Mouse (Mus musculus) myocyte (in vitro differentiated cells): ENCODE results near the gene Samd8. TPM values are rescaled to one million over a fixed set of nuclear protein-coding genes. Genes with fewer than 3 reads are reported as not detected.

Source experiments
- H3K27me3 ChIP-seq: one replicate; pipeline ENCODE4 v1.6.1; 2011; ENCODE audit not compliant: control insufficient read depth, insufficient read depth, insufficient read length
- H3K36me3 ChIP-seq: one replicate; pipeline ENCODE4 v1.6.1; 2011; ENCODE audit not compliant: control insufficient read depth, insufficient read depth
- H3K4me2 ChIP-seq: one replicate; pipeline ENCODE4 v1.6.1; 2011; ENCODE audit warnings: low read depth, control low read depth
- H3K4me3 ChIP-seq: one replicate; pipeline ENCODE4 v1.5.1; 2011; ENCODE audit warnings: mild to moderate bottlenecking, control low read depth, moderate library complexity
- H3K79me2 ChIP-seq: one replicate; pipeline ENCODE4 v1.6.1; 2011; ENCODE audit not compliant: control insufficient read depth, insufficient read depth
- H3ac ChIP-seq: one replicate; pipeline ENCODE4 v1.6.1; 2011; ENCODE audit not compliant: control insufficient read depth, insufficient read length
- CEBPB ChIP-seq: IDR thresholded peaks from 2 replicates; pipeline ENCODE4 v1.6.1; 2011; ENCODE audit warnings: mild to moderate bottlenecking, moderate library complexity; ENCODE audit not compliant: poor library complexity, insufficient read depth, severe bottlenecking
- E2F4 ChIP-seq: IDR thresholded peaks from one replicate; pipeline ENCODE4 v1.6.1; 2011; ENCODE audit warnings: mild to moderate bottlenecking, control low read depth, moderate library complexity; ENCODE audit not compliant: insufficient read depth
- MAX ChIP-seq: IDR thresholded peaks from one replicate; pipeline ENCODE4 v1.6.1; 2011; ENCODE audit warnings: low read depth, mild to moderate bottlenecking, control low read depth
- MYOD1 ChIP-seq, 3 experiments: IDR thresholded peaks; one replicate each; pipeline ENCODE4 v1.6.1; 2011; ENCODE audit warnings: control low read depth in 2 of 3, low read depth in 2 of 3, mild to moderate bottlenecking in 2 of 3, moderate library complexity in 1 of 3; ENCODE audit not compliant: insufficient read length in 2 of 3, control insufficient read depth in 1 of 3
- MYOG ChIP-seq, 3 experiments: IDR thresholded peaks; one replicate each; pipeline ENCODE4 v1.6.1; 2011; ENCODE audit warnings: control low read depth in 2 of 3, low read depth in 2 of 3, mild to moderate bottlenecking in 2 of 3; ENCODE audit not compliant: insufficient read length in 2 of 3, control insufficient read depth in 1 of 3, insufficient read depth in 1 of 3
- POLR2A ChIP-seq: IDR thresholded peaks from one replicate; pipeline ENCODE4 v1.6.1; 2011; ENCODE audit warnings: low read depth, mild to moderate bottlenecking, control low read depth, moderate library complexity; ENCODE audit not compliant: insufficient read length
- POLR2AphosphoS2 ChIP-seq: IDR thresholded peaks from one replicate; pipeline ENCODE4 v1.6.1; 2011; ENCODE audit warnings: low read depth, control low read depth; ENCODE audit not compliant: insufficient read length
- REST ChIP-seq: IDR thresholded peaks from one replicate; pipeline ENCODE4 v1.6.1; 2011; ENCODE audit warnings: mild to moderate bottlenecking, control low read depth, moderate library complexity; ENCODE audit not compliant: insufficient read depth, insufficient read length
- SRF ChIP-seq: IDR thresholded peaks from one replicate; pipeline ENCODE4 v1.6.1; 2011; ENCODE audit warnings: low read depth; ENCODE audit not compliant: control insufficient read depth, insufficient read length
- TCF12 ChIP-seq: IDR thresholded peaks from one replicate; pipeline ENCODE4 v1.6.1; 2011; ENCODE audit warnings: mild to moderate bottlenecking, control low read depth; ENCODE audit not compliant: poor library complexity, insufficient read depth, severe bottlenecking
- TCF3 ChIP-seq: IDR thresholded peaks from one replicate; pipeline ENCODE4 v1.6.1; 2011; ENCODE audit warnings: low read depth, control low read depth; ENCODE audit not compliant: insufficient read length
- USF1 ChIP-seq: IDR thresholded peaks from one replicate; pipeline ENCODE4 v1.6.1; 2011; ENCODE audit warnings: low read depth, mild to moderate bottlenecking, control low read depth, moderate library complexity
- polyA plus RNA-seq: library from polyadenylated mRNA; unstranded; fragments of >200 nt; fragmentation: generic; extraction: Trizol; gene quantifications from one replicate; pipeline ENCODE4 v1.2.1, GENCODE M21; 2012; ENCODE audit warnings: missing spikeins

Samd8 gene
- polyA plus RNA-seq, 1 experiment = 27.8 TPM

DNA sequence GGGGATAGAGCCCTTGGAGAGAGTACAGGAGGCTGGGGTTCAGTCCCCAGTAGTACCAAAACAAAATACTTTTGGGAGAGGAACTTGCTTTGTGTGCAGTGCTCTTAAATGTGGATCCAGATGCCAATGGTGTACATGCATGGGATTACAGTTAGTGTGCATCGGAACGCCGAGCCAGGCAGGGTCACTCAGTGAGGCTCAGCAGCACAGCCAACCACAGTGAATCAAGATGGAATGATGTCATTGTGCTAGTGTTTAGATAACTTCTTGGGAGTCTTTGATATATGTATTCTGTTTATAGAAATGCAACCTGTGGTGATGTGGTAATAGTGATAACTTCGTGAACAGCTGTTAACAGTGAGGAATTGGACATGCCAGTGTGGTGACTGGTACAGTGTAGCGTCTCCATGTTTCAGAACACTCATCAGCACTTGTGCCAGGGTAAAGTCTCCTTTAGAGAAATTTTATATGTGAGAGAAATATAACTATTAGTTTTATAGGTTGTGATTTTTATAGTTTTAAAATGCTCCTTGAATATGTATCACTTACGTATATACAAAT, 16.1 kb downstream of the Samd8 start:
- H3ac ChIP-seq = no peak overlapping the region
- no peak overlapping the region for H3K4me3 ChIP-seq
- H3K27me3 ChIP-seq = no peaks in the 10 kb centered on the region
- TF ChIP-seq CEBPB = 0 out of 2 replicates have a peak, but pooled peaks have one; percentile 40
- TF ChIP-seq POLR2AphosphoS2 = no peak
- no peak for TF ChIP-seq E2F4
- peak in 2 of 3 experiments; percentile 60 to 80 for TF ChIP-seq MYOD1 (IDR thresholded peaks at IDR 0.05; ENCODE audit: control insufficient read depth in 1 of 3, insufficient read length in 2 of 3, low read depth in 2 of 3)
- TF ChIP-seq TCF12 = no peak
- no peak for TF ChIP-seq TCF3
- peak overlapping the region; percentile 76 for H3K4me2 ChIP-seq
- no peaks in the 10 kb centered on the region for H3K36me3 ChIP-seq
- H3K79me2 ChIP-seq = peaks cover 92% of the 10 kb centered on the region

DNA sequence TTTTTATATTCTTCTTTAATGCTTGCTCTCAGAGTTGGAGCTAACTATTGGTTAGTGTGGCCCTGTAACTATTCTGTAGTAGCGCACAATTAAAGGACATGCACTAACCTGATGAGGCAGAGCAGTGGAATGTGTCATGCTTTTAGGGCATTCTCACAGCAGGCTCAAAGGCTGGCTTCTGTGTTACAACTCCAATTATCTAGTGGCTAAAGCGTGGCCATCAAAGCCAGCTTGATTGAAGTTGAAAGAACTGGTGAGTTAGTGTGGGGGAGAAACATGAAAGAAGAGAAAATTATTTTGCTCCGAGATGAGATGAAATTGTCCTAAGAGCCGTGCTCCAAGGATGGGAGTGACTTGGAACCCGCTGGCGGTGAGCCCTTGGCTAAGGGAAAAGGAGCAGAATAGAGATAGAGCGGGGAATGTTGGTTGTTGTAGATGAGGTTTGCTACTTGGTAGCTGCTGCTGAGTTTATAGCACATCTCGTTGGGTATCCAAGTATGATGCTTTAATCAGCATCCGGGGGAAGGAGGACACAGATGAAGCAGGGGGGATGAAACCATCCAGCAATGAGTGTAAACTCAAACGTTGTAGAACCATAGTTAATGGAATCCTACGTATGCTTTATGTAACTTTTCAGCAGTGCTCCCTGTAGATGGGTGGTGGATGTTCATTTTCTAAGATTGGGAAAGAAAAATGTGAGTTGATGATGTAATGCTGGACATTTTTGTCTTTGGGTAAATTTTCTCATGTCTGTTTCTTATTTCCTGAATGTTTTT, 22.4 kb downstream of the Samd8 start:
- TF ChIP-seq REST (no peak), MYOG (IDR thresholded peaks at IDR 0.05; ENCODE audit: control insufficient read depth in 1 of 3, insufficient read depth in 1 of 3, insufficient read length in 2 of 3, low read depth in 2 of 3) (no peak), MYOD1 (IDR thresholded peaks at IDR 0.05; ENCODE audit: control insufficient read depth in 1 of 3, insufficient read length in 2 of 3, low read depth in 2 of 3) (no peak), SRF (no peak)
- Histone ChIP-seq H3ac (no peak overlapping the region), H3K27me3 (no peaks in the 10 kb centered on the region), H3K36me3 (peaks cover 20% of the 10 kb centered on the region), H3K4me3 (no peak overlapping the region), H3K79me2 (peaks cover 84% of the 10 kb centered on the region), H3K4me2 (no peak overlapping the region)

DNA sequence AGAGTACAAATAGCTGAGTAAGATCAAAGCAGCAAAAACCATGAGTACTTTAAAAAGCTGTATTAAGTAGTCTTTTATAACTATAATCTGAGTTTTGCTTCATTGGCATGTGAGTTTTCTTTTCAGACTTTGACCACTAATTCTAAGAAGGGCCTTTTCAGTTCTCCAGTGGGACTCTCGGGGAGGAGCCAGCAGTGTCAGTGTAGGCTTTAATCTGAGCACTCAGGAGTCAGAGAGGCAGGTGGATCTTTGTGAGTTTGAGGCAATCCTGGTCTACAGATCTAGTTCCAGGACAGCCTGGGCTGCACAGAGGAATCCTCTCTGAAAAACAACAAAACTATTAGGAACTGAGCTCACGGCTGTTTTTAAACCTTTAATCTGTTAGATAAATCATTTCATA, 23.6 kb downstream of the Samd8 start:
- no peak overlapping the region for H3K4me3 ChIP-seq
- H3K79me2 ChIP-seq = peaks cover 79% of the 10 kb centered on the region
- TF ChIP-seq POLR2A (no peak), REST (no peak), MAX (no peak), TCF12 (no peak), POLR2AphosphoS2 (no peak), SRF (no peak), TCF3 (no peak), USF1 (no peak), E2F4 (no peak), MYOG (IDR thresholded peaks at IDR 0.05; ENCODE audit: control insufficient read depth in 1 of 3, insufficient read depth in 1 of 3, insufficient read length in 2 of 3, low read depth in 2 of 3) (no peak), MYOD1 (IDR thresholded peaks at IDR 0.05; ENCODE audit: control insufficient read depth in 1 of 3, insufficient read length in 2 of 3, low read depth in 2 of 3) (no peak), CEBPB (no peak)
- H3K36me3 ChIP-seq = peaks cover 31% of the 10 kb centered on the region
- no peaks in the 10 kb centered on the region for H3K27me3 ChIP-seq
- no peak overlapping the region for H3K4me2 ChIP-seq
- no peak overlapping the region for H3ac ChIP-seq

DNA sequence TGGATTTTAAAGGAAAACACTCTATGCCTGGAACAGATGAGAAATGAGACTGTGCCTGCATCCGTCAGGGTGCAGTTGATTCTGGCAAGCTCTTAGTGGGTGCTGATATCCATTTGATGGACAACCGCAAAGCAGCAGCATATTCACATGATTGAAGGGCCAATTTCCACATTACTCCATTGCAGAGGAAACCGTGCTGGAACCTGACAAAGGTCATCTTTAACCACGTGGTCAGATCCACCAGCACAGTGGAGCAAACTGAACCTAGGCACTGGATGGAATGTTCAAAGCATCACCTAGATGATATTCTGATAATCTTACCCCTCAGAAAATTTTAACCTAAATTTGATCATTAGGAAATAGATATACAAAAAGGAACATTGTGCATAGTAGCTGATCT, 25.9 kb downstream of the Samd8 start:
- TF ChIP-seq POLR2AphosphoS2 (no peak), POLR2A (no peak), TCF3 (no peak), MYOD1 (IDR thresholded peaks at IDR 0.05; ENCODE audit: control insufficient read depth in 1 of 3, insufficient read length in 2 of 3, low read depth in 2 of 3) (no peak), E2F4 (no peak), SRF (no peak), REST (no peak), USF1 (no peak), MYOG (IDR thresholded peaks at IDR 0.05; ENCODE audit: control insufficient read depth in 1 of 3, insufficient read depth in 1 of 3, insufficient read length in 2 of 3, low read depth in 2 of 3) (no peak), CEBPB (no peak), MAX (no peak), TCF12 (no peak)
- Histone ChIP-seq H3K79me2 (peaks cover 59% of the 10 kb centered on the region), H3K4me3 (no peak overlapping the region), H3ac (no peak overlapping the region), H3K27me3 (no peaks in the 10 kb centered on the region), H3K4me2 (no peak overlapping the region), H3K36me3 (peaks cover 39% of the 10 kb centered on the region)

DNA sequence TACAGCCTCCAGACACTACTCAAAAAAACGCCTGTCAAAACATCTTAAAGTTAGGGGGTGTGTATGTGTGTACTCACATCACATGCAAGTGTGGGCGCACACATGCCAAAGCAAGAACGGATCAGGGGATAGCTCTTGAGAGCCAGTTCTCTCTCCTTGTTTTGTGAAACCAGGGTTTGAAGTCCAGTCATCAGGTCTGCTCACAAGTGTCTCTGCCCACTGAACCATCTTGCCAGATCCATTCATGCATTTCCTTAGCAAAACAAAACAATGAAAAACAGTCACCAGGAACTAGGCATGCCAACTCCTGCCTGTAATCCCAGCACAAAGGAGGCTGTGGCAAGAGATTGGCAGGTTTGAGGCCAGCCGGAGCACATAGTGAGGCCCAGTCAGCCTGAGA, 36.2 kb downstream of the Samd8 start:
- TF ChIP-seq POLR2A (no peak), POLR2AphosphoS2 (no peak)
- H3K36me3 ChIP-seq = peaks cover 52% of the 10 kb centered on the region

More for the DNA sequence above, 36.2 kb downstream of the Samd8 start:
- Histone ChIP-seq H3K79me2 (peaks cover 7% of the 10 kb centered on the region), H3K4me3 (no peak overlapping the region), H3K27me3 (no peaks in the 10 kb centered on the region), H3K4me2 (no peak overlapping the region), H3ac (no peak overlapping the region)
